Mouse (Mus musculus): Measurements from ENCODE around the gene Dock3. TPM values are rescaled to one million over a fixed set of nuclear protein-coding genes. Genes with fewer than 3 reads are reported as not detected.

Dock3 gene
- 0.23 and 0.45 TPM in 2 replicates for polyA plus RNA-seq (2012; rRNA removed)

DNA sequence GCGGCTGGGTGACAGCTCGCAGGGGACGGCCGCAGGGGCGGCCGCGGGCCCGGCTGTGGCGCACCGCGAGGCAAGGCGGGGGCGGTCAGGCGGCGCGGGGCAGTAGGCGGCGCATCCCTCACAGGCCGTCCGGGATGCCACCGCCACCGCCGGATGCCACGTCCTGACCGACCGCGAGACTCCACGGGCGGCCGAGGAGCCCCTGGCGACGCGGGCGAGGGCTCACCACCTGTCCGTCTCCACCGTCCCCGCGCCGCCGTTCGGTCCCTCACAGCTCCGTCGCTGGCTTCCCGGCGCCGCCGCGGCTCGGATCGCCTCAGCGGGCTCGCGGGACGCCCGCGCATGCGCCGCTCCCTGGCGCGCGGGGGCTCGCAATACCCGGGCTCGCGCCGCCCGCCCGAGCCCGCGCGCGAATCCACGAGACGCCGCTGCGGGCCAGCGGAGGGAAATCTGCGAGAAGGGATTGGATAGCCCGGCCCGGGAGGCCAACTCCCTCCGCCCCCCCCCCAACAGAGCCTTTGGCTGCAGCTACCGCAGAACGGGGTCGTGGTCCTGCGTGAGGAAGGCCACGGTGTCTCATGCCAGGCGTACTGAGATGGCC is at the start of gene Dock3:
Gene Dock3 (minus strand): TSS at position 371 of the 601 bp plus-strand sequence.
- no peaks in the 10 kb centered on the region for H3K4me1 ChIP-seq (ENCODE audit: control insufficient read depth, insufficient read depth, low read length)
- no peaks in the 10 kb centered on the region for H3K36me3 ChIP-seq (ENCODE audit: control insufficient read depth, insufficient read depth, low read length)
- peak; percentile 32 for DNase-seq
- no peak for TF ChIP-seq POLR2A (IDR thresholded peaks at IDR 0.05; ENCODE audit: low read depth, low read length)
- no peak for TF ChIP-seq CTCF (conservative IDR thresholded peaks at IDR 0.05; ENCODE audit: insufficient read depth, insufficient read length, low read depth, low read length)
- WGBS, result under 1% methylated on average over 87 of the region's 87 CpGs
- H3K4me3 ChIP-seq (ENCODE audit: insufficient read depth, low read depth, low read length), result peak within 1 kb of the TSS; percentile 67
- H3K27me3 ChIP-seq (replicated peaks; ENCODE audit: control insufficient read depth, insufficient read depth, low read length), result peaks cover 8% of the 10 kb centered on the region
- no peak within 1 kb of the TSS for H3K27ac ChIP-seq (ENCODE audit: insufficient read depth, low read depth, low read length)

DNA sequence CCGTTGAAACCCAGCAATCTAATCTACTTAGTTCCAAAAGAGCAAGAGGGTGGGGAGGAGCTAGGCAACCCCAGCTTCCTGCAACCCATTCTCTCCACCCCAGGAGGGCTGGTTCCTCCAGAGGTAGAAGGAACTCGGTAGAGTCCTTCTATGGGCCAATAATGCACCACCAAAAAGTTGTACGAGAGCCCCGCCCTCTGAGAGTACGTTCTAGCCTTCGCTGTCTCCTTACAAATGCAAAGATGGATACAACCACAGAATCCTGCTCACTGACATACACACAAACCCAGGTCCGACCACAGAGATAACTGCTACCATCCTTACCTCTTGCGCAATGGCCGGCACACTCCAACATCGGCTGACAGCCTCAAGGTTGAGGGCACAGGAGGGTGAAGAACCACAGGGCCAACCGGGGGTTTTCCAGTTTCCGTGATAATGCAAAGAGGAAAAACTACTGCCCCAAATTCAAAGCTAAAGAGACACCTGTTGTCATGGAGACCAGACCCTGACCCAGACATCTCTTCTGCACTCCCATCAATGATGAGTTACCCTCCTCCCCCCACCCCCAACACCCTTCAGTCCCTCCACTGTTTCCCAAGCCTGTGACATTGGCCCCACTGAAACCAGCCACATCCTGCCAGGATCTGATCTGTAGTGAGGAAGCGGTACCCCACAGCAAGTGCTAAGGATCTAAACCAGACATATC is 48.8 kb upstream of the Dock3 start:
- DNase-seq, result no peak

DNA sequence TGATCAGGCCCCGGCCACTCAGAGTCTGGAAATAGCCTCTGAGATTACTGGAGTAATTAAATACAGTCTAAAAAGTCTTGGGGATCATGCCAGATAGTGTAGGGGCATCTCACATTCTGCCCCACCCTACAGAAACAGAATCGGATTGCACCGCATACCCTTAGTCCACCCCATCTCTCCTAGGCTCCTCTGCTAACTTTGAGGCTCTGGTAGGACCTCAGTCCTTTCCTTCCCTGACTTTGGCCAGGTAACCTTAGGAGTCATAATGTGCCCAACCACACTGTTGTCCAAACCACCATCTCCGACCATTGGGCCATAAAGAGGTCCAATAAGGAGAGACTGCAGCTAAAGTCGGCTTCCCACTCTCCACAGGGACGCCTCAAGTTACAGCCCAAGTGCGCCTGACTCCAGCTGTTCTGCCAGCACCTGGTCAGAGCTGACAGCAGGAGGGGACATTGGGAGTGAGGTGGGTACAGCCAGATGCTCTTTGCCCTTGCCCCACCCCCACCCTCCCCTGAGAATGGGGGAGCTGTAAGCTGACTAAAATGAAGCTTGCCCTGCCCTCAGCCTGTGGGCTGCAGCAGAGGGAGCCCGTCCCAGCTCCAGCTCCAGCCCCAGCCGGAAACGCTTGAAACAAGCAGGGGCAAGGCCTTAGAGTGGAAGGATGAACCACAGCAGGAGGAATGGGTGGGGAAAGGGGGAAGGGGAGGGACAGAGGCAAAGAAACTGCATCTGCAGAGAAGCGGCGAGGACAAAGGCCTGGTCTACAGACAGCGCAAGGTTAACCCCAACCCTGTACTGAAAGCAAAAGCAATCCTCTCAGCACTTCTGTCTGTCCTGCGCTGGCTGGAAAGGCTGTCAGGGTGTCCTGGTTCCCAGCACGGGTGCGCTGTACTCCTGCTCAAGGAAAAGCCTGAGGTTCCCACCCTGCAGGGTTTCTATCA is 47.9 kb upstream of the Dock3 start:
- no peak overlapping the region for H3K4me3 ChIP-seq (ENCODE audit: insufficient read depth, low read depth, low read length)
- TF ChIP-seq CTCF (conservative IDR thresholded peaks at IDR 0.05; ENCODE audit: insufficient read depth, insufficient read length, low read depth, low read length) (no peak), POLR2A (IDR thresholded peaks at IDR 0.05; ENCODE audit: low read depth, low read length) (no peak)
- no peaks in the 10 kb centered on the region for H3K36me3 ChIP-seq (ENCODE audit: control insufficient read depth, insufficient read depth, low read length)
- peak; percentile 51 for DNase-seq
- no peaks in the 10 kb centered on the region for H3K27me3 ChIP-seq (replicated peaks; ENCODE audit: control insufficient read depth, insufficient read depth, low read length)
- 32% methylated on average over 16 of the region's 16 CpGs for WGBS
- H3K27ac ChIP-seq (ENCODE audit: insufficient read depth, low read depth, low read length), result peak overlapping the region; percentile 13; the same call in 1 of the 2 replicates
- H3K4me1 ChIP-seq (ENCODE audit: control insufficient read depth, insufficient read depth, low read length), result peaks cover 12% of the 10 kb centered on the region; the same call in 1 of the 2 replicates

More for the DNA sequence above, 48.8 kb upstream of the Dock3 start:
- no peaks in the 10 kb centered on the region for H3K36me3 ChIP-seq (ENCODE audit: control insufficient read depth, insufficient read depth, low read length)
- H3K4me3 ChIP-seq (ENCODE audit: insufficient read depth, low read depth, low read length), result no peak overlapping the region
- no peak overlapping the region for H3K27ac ChIP-seq (ENCODE audit: insufficient read depth, low read depth, low read length)
- H3K27me3 ChIP-seq (replicated peaks; ENCODE audit: control insufficient read depth, insufficient read depth, low read length), result no peaks in the 10 kb centered on the region
- TF ChIP-seq CTCF (conservative IDR thresholded peaks at IDR 0.05; ENCODE audit: insufficient read depth, insufficient read length, low read depth, low read length) (no peak), POLR2A (IDR thresholded peaks at IDR 0.05; ENCODE audit: low read depth, low read length) (no peak)
- H3K4me1 ChIP-seq (ENCODE audit: control insufficient read depth, insufficient read depth, low read length), result peaks cover 12% of the 10 kb centered on the region; the same call in 1 of the 2 replicates
- 70% methylated on average over 13 of the region's 13 CpGs for WGBS

- peak; percentile 50 for DNase-seq
- 40% methylated on average over 8 of the region's 8 CpGs for WGBS
- Histone ChIP-seq H3K36me3 (ENCODE audit: control insufficient read depth, insufficient read depth, low read length) (no peaks in the 10 kb centered on the region), H3K4me1 (ENCODE audit: control insufficient read depth, insufficient read depth, low read length) (peaks cover 12% of the 10 kb centered on the region; the same call in 1 of the 2 replicates), H3K27ac (ENCODE audit: insufficient read depth, low read depth, low read length) (no peak overlapping the region), H3K4me3 (ENCODE audit: insufficient read depth, low read depth, low read length) (no peak overlapping the region), H3K27me3 (replicated peaks; ENCODE audit: control insufficient read depth, insufficient read depth, low read length) (no peaks in the 10 kb centered on the region)
- no peak for TF ChIP-seq POLR2A (IDR thresholded peaks at IDR 0.05; ENCODE audit: low read depth, low read length)
- TF ChIP-seq CTCF (conservative IDR thresholded peaks at IDR 0.05; ENCODE audit: insufficient read depth, insufficient read length, low read depth, low read length), result no peak; the same call in 1 of the 2 replicates
These were observed 47.0 kb upstream of the Dock3 start for GRCm38 (mm10) chr9:107278527-107279377.

- WGBS, result 66% methylated on average over 4 of the region's 4 CpGs
- DNase-seq, result no peak
- Histone ChIP-seq H3K4me1 (ENCODE audit: control insufficient read depth, insufficient read depth, low read length) (peaks cover 12% of the 10 kb centered on the region; the same call in 1 of the 2 replicates), H3K4me3 (ENCODE audit: insufficient read depth, low read depth, low read length) (no peak overlapping the region), H3K27ac (ENCODE audit: insufficient read depth, low read depth, low read length) (no peak overlapping the region), H3K27me3 (replicated peaks; ENCODE audit: control insufficient read depth, insufficient read depth, low read length) (no peaks in the 10 kb centered on the region), H3K36me3 (ENCODE audit: control insufficient read depth, insufficient read depth, low read length) (no peaks in the 10 kb centered on the region)
- TF ChIP-seq POLR2A (IDR thresholded peaks at IDR 0.05; ENCODE audit: low read depth, low read length), result no peak
- TF ChIP-seq CTCF (conservative IDR thresholded peaks at IDR 0.05; ENCODE audit: insufficient read depth, insufficient read length, low read depth, low read length), result 0 out of 2 replicates have a peak, but pooled peaks have one; percentile 8
These were observed 46.4 kb upstream of the Dock3 start for GRCm38 (mm10) chr9:107278126-107278525.

- H3K27me3 ChIP-seq (replicated peaks; ENCODE audit: control insufficient read depth, insufficient read depth, low read length), result no peaks in the 10 kb centered on the region
- no peak overlapping the region for H3K4me3 ChIP-seq (ENCODE audit: insufficient read depth, low read depth, low read length)
- TF ChIP-seq POLR2A (IDR thresholded peaks at IDR 0.05; ENCODE audit: low read depth, low read length), result no peak
- no peak for TF ChIP-seq CTCF (conservative IDR thresholded peaks at IDR 0.05; ENCODE audit: insufficient read depth, insufficient read length, low read depth, low read length)
- 76% methylated on average over 7 of the region's 7 CpGs for WGBS
- H3K27ac ChIP-seq (ENCODE audit: insufficient read depth, low read depth, low read length), result no peak overlapping the region
- DNase-seq, result no peak
- no peaks in the 10 kb centered on the region for H3K36me3 ChIP-seq (ENCODE audit: control insufficient read depth, insufficient read depth, low read length)
- H3K4me1 ChIP-seq (ENCODE audit: control insufficient read depth, insufficient read depth, low read length), result peaks cover 12% of the 10 kb centered on the region; the same call in 1 of the 2 replicates
These were observed 45.9 kb upstream of the Dock3 start for GRCm38 (mm10) chr9:107277603-107278002.
